Mouse (Mus musculus): ENCODE results near the gene Smim4.

DNA sequence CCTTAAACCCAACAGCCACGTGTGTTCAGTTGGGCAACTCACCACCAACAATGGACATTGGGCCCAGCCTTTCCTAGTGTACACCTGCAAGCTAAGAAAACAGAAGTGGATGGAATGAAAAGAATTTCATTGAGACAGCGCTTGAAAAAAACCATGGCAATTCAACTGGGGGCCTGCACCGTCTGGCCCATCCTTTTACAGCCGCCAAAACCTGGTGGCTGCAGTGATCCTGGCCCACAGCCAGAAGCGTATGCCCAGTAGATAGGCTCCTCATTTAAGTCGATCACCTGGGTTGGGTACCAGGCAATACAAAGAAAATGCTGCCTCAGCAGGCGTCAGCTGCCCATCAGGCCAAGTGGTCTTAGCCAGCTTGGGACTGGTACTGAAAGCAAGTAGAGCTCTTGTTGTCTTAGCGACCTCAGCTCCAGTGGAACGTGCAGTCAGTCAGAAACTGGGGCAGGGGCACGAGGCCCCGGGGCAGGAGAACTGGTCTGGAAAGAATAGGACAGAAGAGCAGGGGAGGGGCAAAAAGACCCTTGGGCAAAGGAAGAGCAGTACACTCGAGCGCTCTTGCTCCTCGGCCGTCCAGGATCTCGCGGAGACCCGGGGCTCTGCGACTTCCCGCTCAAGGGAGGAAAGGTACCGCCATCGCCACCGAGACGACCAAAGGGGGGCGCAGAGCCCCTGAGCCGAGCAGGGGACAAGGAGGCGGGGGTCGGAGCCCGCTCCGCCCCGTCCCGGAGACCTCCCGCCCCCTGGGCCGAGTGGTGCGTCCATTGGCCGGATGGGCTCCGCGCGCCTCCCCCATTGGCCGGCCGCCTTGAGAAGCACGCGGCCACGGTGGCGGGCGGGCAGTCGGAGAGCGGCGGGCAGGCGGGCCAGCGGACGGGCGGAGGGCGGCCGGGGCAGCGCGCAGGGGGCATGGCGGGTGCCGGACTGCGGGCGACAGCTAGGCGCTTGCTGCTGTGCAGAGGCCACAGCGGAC is 1.8 kb upstream of the Smim4 start, which contains the start of gene Nt5dc2:
- TF ChIP-seq HCFC1 (IDR thresholded peaks at IDR 0.05; ENCODE audit: borderline replicate concordance, insufficient read depth, low read length) (no peak; the same call in 1 of the 2 replicates), ZNF384 (IDR thresholded peaks at IDR 0.05; ENCODE audit: low read depth, low read length) (no peak), CHD2 (IDR thresholded peaks at IDR 0.05; ENCODE audit: low read depth, low read length) (no peak)

Data from ES-E14 (cell line).